ENCODE assay signal across 8 mouse cellular contexts in the genomic region with DNA sequence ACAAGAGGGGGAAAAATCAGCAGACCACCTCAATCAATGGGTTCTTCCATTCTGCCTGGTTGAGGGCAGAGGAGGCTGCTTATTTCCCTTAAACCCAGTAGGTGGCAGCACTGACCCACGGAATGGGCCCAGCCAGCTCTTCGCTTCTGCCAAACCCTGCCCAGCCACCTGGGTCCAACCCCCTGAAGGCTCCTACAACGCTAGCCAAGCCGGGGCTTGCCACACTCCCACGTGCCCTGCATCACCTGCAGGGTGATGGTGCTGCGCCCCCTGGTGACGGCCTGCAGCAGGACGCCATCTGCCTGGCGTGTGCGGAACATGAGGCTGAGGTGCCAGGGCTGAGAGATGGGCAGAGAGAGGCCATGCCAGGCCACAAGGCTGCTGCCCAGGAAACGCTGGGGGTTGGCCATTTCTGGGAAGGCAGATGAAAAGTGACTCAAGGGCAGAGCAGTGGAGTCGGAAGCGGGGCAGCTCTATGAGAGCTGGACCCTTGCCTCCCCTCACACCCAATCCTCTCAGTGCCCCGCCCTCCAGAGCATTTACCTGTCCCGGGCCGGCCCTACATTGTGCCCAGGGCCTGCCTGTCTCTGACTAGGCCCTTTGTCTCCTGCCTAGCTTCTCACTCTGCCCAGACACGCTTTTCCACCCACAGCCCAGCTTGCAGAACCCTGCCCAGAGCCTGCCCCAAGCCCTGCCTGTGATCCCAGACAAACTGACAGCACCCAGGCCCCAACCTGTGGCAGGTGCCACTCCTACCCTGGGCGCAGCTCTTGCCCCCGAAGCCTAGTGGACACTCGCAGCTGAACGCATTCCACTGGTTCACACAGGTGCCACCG. TPM values are rescaled to one million over a fixed set of nuclear protein-coding genes. Genes with fewer than 3 reads are reported as not detected.
DNase-seq lines count a peak whose midpoint lies in the region; ATAC-seq and TF ChIP-seq lines count a peak whose summit lies in the region.

No protein-coding gene starts in this region.

- no peaks in the 10 kb centered on the region for H3K79me2 ChIP-seq in liver, adult 2 months (ENCODE audit: control insufficient read depth, insufficient read depth, low read length)
- no peaks in the 10 kb centered on the region for H3K79me2 ChIP-seq in myocyte (ENCODE audit: control insufficient read depth, insufficient read depth)

- peaks cover 68% of the 10 kb centered on the region for H3K27me3 ChIP-seq in heart, embryonic 10.5 days (ENCODE audit: insufficient read depth, poor library complexity, severe bottlenecking)
- no peaks in the 10 kb centered on the region for H3K27me3 ChIP-seq in kidney, embryonic 14.5 days (ENCODE audit: control insufficient read depth, insufficient read depth, low read length)
- H3K27me3 ChIP-seq in liver, adult 2 months (ENCODE audit: control insufficient read depth, insufficient read depth, low read length), result no peaks in the 10 kb centered on the region
- H3K27me3 ChIP-seq in myocyte (ENCODE audit: control insufficient read depth, insufficient read depth, insufficient read length), result peaks cover 92% of the 10 kb centered on the region

- DNase-seq in A20 (ENCODE audit: low read depth, low spot score), result peak; percentile 96
- DNase-seq in heart, embryonic 10.5 days (ENCODE audit: low spot score), result peak; percentile 92
- peak; percentile 87 for DNase-seq in liver, adult 2 months (ENCODE audit: extremely low read depth, low read depth, low spot score)
- DNase-seq in spleen, postnatal 4 days (ENCODE audit: low spot score in 2 of 2), result peak; percentile 88 to 95

- no peak overlapping the region for H3K4me2 ChIP-seq in kidney, embryonic 14.5 days (replicated peaks; ENCODE audit: low read depth, low read length)
- H3K4me2 ChIP-seq in myocyte (ENCODE audit: low read depth), result no peak overlapping the region

- H3K27ac ChIP-seq in bone marrow, adult 2 months (ENCODE audit: control insufficient read depth, insufficient read depth, low read depth, low read length, poor library complexity), result no peak overlapping the region
- no peak overlapping the region for H3K27ac ChIP-seq in embryonic fibroblast, embryonic 13.5 days (ENCODE audit: insufficient read depth, low read length)
- no peak overlapping the region for H3K27ac ChIP-seq in heart, embryonic 10.5 days
- H3K27ac ChIP-seq in kidney, embryonic 14.5 days (ENCODE audit: low read depth, low read length), result no peak overlapping the region
- H3K27ac ChIP-seq in liver, adult 2 months (replicated peaks; ENCODE audit: insufficient read depth, low read depth, low read length), result no peak overlapping the region

- no peak overlapping the region for H3K4me3 ChIP-seq in bone marrow, adult 2 months (replicated peaks; ENCODE audit: control insufficient read depth, low read depth, low read length)
- H3K4me3 ChIP-seq in embryonic fibroblast, embryonic 13.5 days (ENCODE audit: insufficient read depth, low read length), result no peak overlapping the region
- H3K4me3 ChIP-seq in heart, embryonic 10.5 days, result peak overlapping the region; percentile 36
- H3K4me3 ChIP-seq in kidney, embryonic 14.5 days (ENCODE audit: low read length), result no peak overlapping the region
- H3K4me3 ChIP-seq in liver, adult 2 months (ENCODE audit: insufficient read depth, low read depth, low read length), result no peak overlapping the region
- H3K4me3 ChIP-seq in myocyte, result no peak overlapping the region

- no peak overlapping the region for H3K9ac ChIP-seq in kidney, embryonic 14.5 days (ENCODE audit: low read depth, low read length)
- H3K9ac ChIP-seq in liver, adult 2 months (ENCODE audit: low read depth, low read length), result no peak overlapping the region

- TF ChIP-seq CTCF in bone marrow, adult 2 months (IDR thresholded peaks at IDR 0.05; ENCODE audit: control insufficient read depth, insufficient read depth, low read length), result peak; percentile 95
- TF ChIP-seq CTCF in embryonic fibroblast, embryonic 13.5 days (IDR thresholded peaks at IDR 0.05; ENCODE audit: borderline replicate concordance, insufficient read depth, low read length), result peak; percentile 99
- TF ChIP-seq CTCF in liver, adult 2 months (IDR thresholded peaks at IDR 0.05; ENCODE audit: low read depth, low read length), result peak; percentile 86; the same call in 1 of the 2 replicates

- no peak; the same call in 1 of the 2 replicates for TF ChIP-seq POLR2A in bone marrow, adult 2 months (IDR thresholded peaks at IDR 0.05; ENCODE audit: borderline replicate concordance, control insufficient read depth, low read depth, low read length)
- TF ChIP-seq POLR2A in embryonic fibroblast, embryonic 13.5 days (IDR thresholded peaks at IDR 0.05; ENCODE audit: low read depth, low read length), result no peak
- TF ChIP-seq POLR2A in liver, adult 2 months (IDR thresholded peaks at IDR 0.05; ENCODE audit: extremely low read depth, insufficient read depth, low read length), result no peak
- TF ChIP-seq POLR2A in myocyte (IDR thresholded peaks at IDR 0.05; ENCODE audit: insufficient read length, low read depth), result no peak

- no peaks in the 10 kb centered on the region for H3K4me1 ChIP-seq in bone marrow, adult 2 months (ENCODE audit: control insufficient read depth, insufficient read depth, low read length)
- H3K4me1 ChIP-seq in embryonic fibroblast, embryonic 13.5 days (ENCODE audit: control insufficient read depth, insufficient read depth, low read length), result no peaks in the 10 kb centered on the region
- H3K4me1 ChIP-seq in heart, embryonic 10.5 days, result peaks cover 17% of the 10 kb centered on the region
- peaks cover 10% of the 10 kb centered on the region for H3K4me1 ChIP-seq in kidney, embryonic 14.5 days (ENCODE audit: control insufficient read depth, insufficient read depth, low read length)
- no peaks in the 10 kb centered on the region for H3K4me1 ChIP-seq in liver, adult 2 months (ENCODE audit: control insufficient read depth, insufficient read depth, low read length)

- H3ac ChIP-seq in myocyte (ENCODE audit: control insufficient read depth, insufficient read length), result no peak overlapping the region

- H3K36me3 ChIP-seq in heart, embryonic 10.5 days, result no peaks in the 10 kb centered on the region
- peaks cover 43% of the 10 kb centered on the region for H3K36me3 ChIP-seq in kidney, embryonic 14.5 days (ENCODE audit: control insufficient read depth, insufficient read depth, low read length)
- no peaks in the 10 kb centered on the region for H3K36me3 ChIP-seq in liver, adult 2 months (ENCODE audit: control insufficient read depth, insufficient read depth, low read length)
- H3K36me3 ChIP-seq in myocyte (ENCODE audit: control insufficient read depth, insufficient read depth), result no peaks in the 10 kb centered on the region

- 32% methylated on average over 22 of the region's 22 CpGs for WGBS in bone marrow, adult 2 months
- WGBS in heart, embryonic 10.5 days, result 30% methylated on average over 22 of the region's 22 CpGs
- 39% methylated on average over 22 of the region's 22 CpGs for WGBS in kidney, embryonic 14.5 days
- WGBS in liver, adult 2 months, result 32% methylated on average over 22 of the region's 22 CpGs

- H3K9me3 ChIP-seq in heart, embryonic 10.5 days, result no peaks in the 10 kb centered on the region
- no peaks in the 10 kb centered on the region for H3K9me3 ChIP-seq in kidney, embryonic 14.5 days (ENCODE audit: control insufficient read depth, low read length)

- peak; percentile 94 for ATAC-seq in kidney, embryonic 14.5 days (ENCODE audit: low FRiP score, low TSS enrichment)

TF ChIP-seq in myocyte, 11 proteins besides CTCF, POLR2A, EP300 and RAD21 (continues in another document):
- TF ChIP-seq POLR2AphosphoS2 (IDR thresholded peaks at IDR 0.05; ENCODE audit: insufficient read length, low read depth), result no peak
- TF ChIP-seq TCF12 (IDR thresholded peaks at IDR 0.05; ENCODE audit: insufficient read depth, poor library complexity, severe bottlenecking), result no peak

RNA-seq across cellular contexts. Expression of a gene that starts 13.4 kb away (rescaled TPM):
- 0.75 and 1.5 TPM in 2 replicates for polyA plus RNA-seq in bone marrow, adult 2 months (2011; ENCODE audit: insufficient read depth, insufficient read length, low replicate concordance, missing spikeins)
- polyA plus RNA-seq in embryonic fibroblast, embryonic 13.5 days (2011; ENCODE audit: insufficient read length, low read depth, missing spikeins), result 1.8 and 1.9 TPM in 2 replicates
- polyA plus RNA-seq in heart, embryonic 10.5 days (2016; fragmentation: Nextera tagmentation; extraction: Ambion mirVana), result 2.7 and 2.8 TPM in 2 replicates
- polyA plus RNA-seq in kidney, embryonic 14.5 days (2014; fragmentation: Nextera tagmentation; extraction: Ambion mirVana), result 22.1 and 27.9 TPM in 2 replicates
- 0.18 and 0.47 TPM in 2 replicates for total RNA-seq in liver, adult 2 months (2014; rRNA removed)
- polyA plus RNA-seq in liver, adult 2 months (2012; rRNA removed), result 0.60 and 0.61 TPM in 2 replicates
- polyA plus RNA-seq in myocyte (2012; fragmentation: generic; extraction: Trizol), result not detected

RNA-seq across cellular contexts. Expression of a gene that starts 18.3 kb away (rescaled TPM):
- 15.9 and 43.2 TPM in 2 replicates for polyA plus RNA-seq in bone marrow, adult 2 months (2011; ENCODE audit: insufficient read depth, insufficient read length, low replicate concordance, missing spikeins)
- 149 and 152 TPM in 2 replicates for polyA plus RNA-seq in embryonic fibroblast, embryonic 13.5 days (2011; ENCODE audit: insufficient read length, low read depth, missing spikeins)
- 44.0 and 57.6 TPM in 2 replicates for polyA plus RNA-seq in heart, embryonic 10.5 days (2016; fragmentation: Nextera tagmentation; extraction: Ambion mirVana)
- polyA plus RNA-seq in kidney, embryonic 14.5 days (2014; fragmentation: Nextera tagmentation; extraction: Ambion mirVana), result 48.9 and 51.4 TPM in 2 replicates
- 0.40 TPM in 1 of 2 replicates, not detected in the other for total RNA-seq in liver, adult 2 months (2014; rRNA removed)
- 0.26 and 0.37 TPM in 2 replicates for polyA plus RNA-seq in liver, adult 2 months (2012; rRNA removed)
- polyA plus RNA-seq in myocyte (2012; fragmentation: generic; extraction: Trizol), result 16.5 TPM

RNA-seq across cellular contexts. Expression of a gene that starts 37.2 kb away (rescaled TPM):
- not detected in 2 replicates for polyA plus RNA-seq in bone marrow, adult 2 months (2011; ENCODE audit: insufficient read depth, insufficient read length, low replicate concordance, missing spikeins)
- not detected in 2 replicates for polyA plus RNA-seq in embryonic fibroblast, embryonic 13.5 days (2011; ENCODE audit: insufficient read length, low read depth, missing spikeins)
- 60.0 and 65.8 TPM in 2 replicates for polyA plus RNA-seq in heart, embryonic 10.5 days (2016; fragmentation: Nextera tagmentation; extraction: Ambion mirVana)
- not detected in 2 replicates for polyA plus RNA-seq in kidney, embryonic 14.5 days (2014; fragmentation: Nextera tagmentation; extraction: Ambion mirVana)
- total RNA-seq in liver, adult 2 months (2014; rRNA removed), result not detected in 2 replicates
- polyA plus RNA-seq in liver, adult 2 months (2012; rRNA removed), result not detected in 2 replicates
- not detected for polyA plus RNA-seq in myocyte (2012; fragmentation: generic; extraction: Trizol)

RNA-seq across cellular contexts. Expression of a gene that starts 43.1 kb away (rescaled TPM):
- 43.5 and 69.1 TPM in 2 replicates for polyA plus RNA-seq in bone marrow, adult 2 months (2011; ENCODE audit: insufficient read depth, insufficient read length, low replicate concordance, missing spikeins)
- 346 and 376 TPM in 2 replicates for polyA plus RNA-seq in embryonic fibroblast, embryonic 13.5 days (2011; ENCODE audit: insufficient read length, low read depth, missing spikeins)
- polyA plus RNA-seq in heart, embryonic 10.5 days (2016; fragmentation: Nextera tagmentation; extraction: Ambion mirVana), result 106 and 130 TPM in 2 replicates
- 106 and 120 TPM in 2 replicates for polyA plus RNA-seq in kidney, embryonic 14.5 days (2014; fragmentation: Nextera tagmentation; extraction: Ambion mirVana)
- total RNA-seq in liver, adult 2 months (2014; rRNA removed), result 31.3 and 35.5 TPM in 2 replicates
- 21.3 and 24.7 TPM in 2 replicates for polyA plus RNA-seq in liver, adult 2 months (2012; rRNA removed)
- polyA plus RNA-seq in myocyte (2012; fragmentation: generic; extraction: Trizol), result 685 TPM

Comparison
In these comparisons a context has a peak if more than half of its experiments do, and no peak if none do; other contexts are left out.
1. RNA of a gene that starts 18.3 kb away (polyA plus RNA-seq): 149 to 152 TPM in embryonic fibroblast, embryonic 13.5 days, 44.0 to 57.6 TPM in heart, embryonic 10.5 days, 48.9 to 51.4 TPM in kidney, embryonic 14.5 days, 15.9 to 43.2 TPM in bone marrow, adult 2 months and 16.5 TPM in myocyte (single experiment); 0.26 to 0.37 TPM in liver, adult 2 months; every median in the first group is over 10 times any median in the second.
2. RNA of a gene that starts 37.2 kb away (polyA plus RNA-seq): 60.0 to 65.8 TPM in heart, embryonic 10.5 days; not detected in embryonic fibroblast, embryonic 13.5 days, not detected in kidney, embryonic 14.5 days, not detected in myocyte (single experiment), not detected in bone marrow, adult 2 months and not detected in liver, adult 2 months; every median in the first group is over 10 times any median in the second.
3. Peak in every context shown above with its lines, with median percentiles within 50 percentile points of each other: DNase-seq and CTCF ChIP-seq.